In the genomic region with DNA sequence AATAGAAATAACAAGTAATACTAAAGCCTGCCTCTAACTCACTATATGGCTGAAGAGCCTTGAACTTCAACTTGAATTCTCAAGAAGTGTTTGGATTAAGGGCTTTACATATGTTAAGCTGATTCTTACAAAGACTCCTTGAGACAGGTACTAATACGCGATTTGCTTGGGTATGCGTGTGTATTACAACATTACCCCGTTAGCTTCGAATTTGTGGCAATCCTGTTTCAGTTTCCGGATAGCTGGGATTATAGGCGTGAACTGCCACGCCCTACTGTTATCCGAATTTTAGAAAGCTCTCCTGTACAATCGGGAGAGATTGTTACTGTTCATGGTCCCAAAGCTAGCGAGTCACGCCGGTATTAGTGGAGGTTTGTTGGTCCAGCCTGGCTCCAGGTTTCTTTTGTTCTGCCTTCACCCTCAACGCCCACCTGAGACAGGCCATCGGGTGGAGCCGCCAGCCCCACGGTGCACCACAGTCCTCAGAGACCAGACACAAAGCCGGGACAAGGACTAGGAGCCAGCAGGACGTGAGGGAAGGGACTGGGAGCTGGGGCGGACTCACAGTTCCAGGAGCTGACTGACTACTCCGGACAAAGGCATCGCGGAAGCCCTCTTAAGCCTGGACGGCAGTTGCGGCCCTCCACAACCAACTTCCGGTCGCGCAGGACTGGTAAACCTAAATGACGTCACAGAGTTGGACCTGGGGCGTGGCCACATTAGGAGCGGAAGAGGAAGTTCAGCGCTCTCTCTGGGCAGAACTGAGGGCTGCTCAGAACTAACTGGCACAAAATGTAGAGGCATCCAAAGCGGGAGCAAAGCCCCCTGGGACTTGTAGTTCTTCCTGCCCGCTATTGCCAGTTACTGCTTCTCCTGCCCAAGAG, we compare ENCODE assay signal across 8 mouse cellular contexts. TPM values are rescaled to one million over a fixed set of nuclear protein-coding genes. Genes with fewer than 3 reads are reported as not detected.
DNase-seq lines count a peak whose midpoint lies in the region; ATAC-seq and TF ChIP-seq lines count a peak whose summit lies in the region.

A gene (minus strand): TSS at position 672 of the 884 bp plus-strand sequence.

- H3K79me2 ChIP-seq in C2C12 (ENCODE audit: control insufficient read depth, insufficient read depth) (peaks cover 52% of the 10 kb centered on the region), myocyte (ENCODE audit: control insufficient read depth, insufficient read depth) (peaks cover 46% of the 10 kb centered on the region)
- H3K79me2 ChIP-seq in liver, adult 2 months (ENCODE audit: control insufficient read depth, insufficient read depth, low read length) = peaks cover 3% of the 10 kb centered on the region; the same call in 1 of the 2 replicates

- 1% methylated on average over 34 of the region's 34 CpGs for WGBS in heart, embryonic 11.5 days (ENCODE audit: insufficient replicate concordance)
- under 1% methylated on average over 34 of the region's 34 CpGs for WGBS in kidney, embryonic 16.5 days
- under 1% methylated on average over 34 of the region's 34 CpGs for WGBS in liver, adult 2 months

- TF ChIP-seq CTCF in C2C12 (IDR thresholded peaks at IDR 0.05; ENCODE audit: control insufficient read depth, insufficient read depth, insufficient read length) = no peak
- peak; percentile 8; the same call in 1 of the 2 replicates for TF ChIP-seq CTCF in brain, embryonic 14.5 days (IDR thresholded peaks at IDR 0.05; ENCODE audit: borderline replicate concordance, extremely low read depth, insufficient read depth, insufficient read length)
- TF ChIP-seq CTCF in liver, adult 2 months (IDR thresholded peaks at IDR 0.05; ENCODE audit: low read depth, low read length) = no peak

- TF ChIP-seq POLR2A in brain, embryonic 14.5 days (IDR thresholded peaks at IDR 0.05; ENCODE audit: borderline replicate concordance, extremely low read depth, insufficient read depth, insufficient read length, poor library complexity, severe bottlenecking) = peak; percentile 94; the same call in 1 of the 2 replicates
- peak; percentile 93 for TF ChIP-seq POLR2A in liver, adult 2 months (IDR thresholded peaks at IDR 0.05; ENCODE audit: extremely low read depth, insufficient read depth, low read length)
- TF ChIP-seq POLR2A in myocyte (IDR thresholded peaks at IDR 0.05; ENCODE audit: insufficient read length, low read depth) = peak; percentile 96

- H3K27me3 ChIP-seq in C2C12 (ENCODE audit: control insufficient read depth, insufficient read depth, insufficient read length) (no peaks in the 10 kb centered on the region), myocyte (ENCODE audit: control insufficient read depth, insufficient read depth, insufficient read length) (no peaks in the 10 kb centered on the region)
- H3K27me3 ChIP-seq in erythroblast, embryonic 14.5 days (ENCODE audit: control insufficient read depth) = no peaks in the 10 kb centered on the region
- no peaks in the 10 kb centered on the region for H3K27me3 ChIP-seq in heart, embryonic 11.5 days (ENCODE audit: control insufficient read depth, insufficient read depth, low read length)
- no peaks in the 10 kb centered on the region for H3K27me3 ChIP-seq in kidney, embryonic 16.5 days (ENCODE audit: insufficient read depth, low read length)
- no peaks in the 10 kb centered on the region for H3K27me3 ChIP-seq in liver, adult 2 months (ENCODE audit: control insufficient read depth, insufficient read depth, low read length)
- no peaks in the 10 kb centered on the region for H3K27me3 ChIP-seq in splenic B cell, adult 2 months (ENCODE audit: control insufficient read depth, insufficient read depth, low read length, poor library complexity, severe bottlenecking)

- H3K9ac ChIP-seq in heart, embryonic 11.5 days (ENCODE audit: low read depth, low read length) = peak within 1 kb of the TSS; percentile 89
- H3K9ac ChIP-seq in kidney, embryonic 16.5 days (replicated peaks; ENCODE audit: low read length) = peak within 1 kb of the TSS; percentile 98
- peak within 1 kb of the TSS; percentile 77 for H3K9ac ChIP-seq in liver, adult 2 months (ENCODE audit: low read depth, low read length)

- H3K27ac ChIP-seq in heart, embryonic 11.5 days (ENCODE audit: low read depth, low read length) = peak within 1 kb of the TSS; percentile 91
- peak within 1 kb of the TSS; percentile 97 for H3K27ac ChIP-seq in kidney, embryonic 16.5 days (ENCODE audit: low read length)
- peak within 1 kb of the TSS; percentile 85 for H3K27ac ChIP-seq in liver, adult 2 months (replicated peaks; ENCODE audit: insufficient read depth, low read depth, low read length)

- H3K4me2 ChIP-seq in heart, embryonic 11.5 days = peak within 1 kb of the TSS; percentile 73
- peak within 1 kb of the TSS; percentile 62 for H3K4me2 ChIP-seq in kidney, embryonic 16.5 days (replicated peaks; ENCODE audit: low read depth, low read length)
- peak within 1 kb of the TSS; percentile 94 for H3K4me2 ChIP-seq in myocyte (ENCODE audit: low read depth)

- H3K9me3 ChIP-seq in erythroblast, embryonic 14.5 days (ENCODE audit: control insufficient read depth, low read length) = peaks cover 7% of the 10 kb centered on the region; the same call in 1 of the 2 replicates
- no peaks in the 10 kb centered on the region for H3K9me3 ChIP-seq in heart, embryonic 11.5 days (replicated peaks; ENCODE audit: control insufficient read depth, low read length)
- no peaks in the 10 kb centered on the region; the same call in 1 of the 2 replicates for H3K9me3 ChIP-seq in kidney, embryonic 16.5 days (ENCODE audit: low read length)

- H3K4me1 ChIP-seq in erythroblast, embryonic 14.5 days (ENCODE audit: control insufficient read depth) = peaks cover 53% of the 10 kb centered on the region
- H3K4me1 ChIP-seq in heart, embryonic 11.5 days (ENCODE audit: control insufficient read depth, insufficient read depth, low read length) = peaks cover 5% of the 10 kb centered on the region
- peaks cover 17% of the 10 kb centered on the region for H3K4me1 ChIP-seq in kidney, embryonic 16.5 days (ENCODE audit: insufficient read depth, low read length)
- peaks cover 21% of the 10 kb centered on the region for H3K4me1 ChIP-seq in liver, adult 2 months (ENCODE audit: control insufficient read depth, insufficient read depth, low read length)

- ATAC-seq in heart, embryonic 11.5 days (replicated peaks; ENCODE audit: insufficient number of reproducible peaks, low FRiP score, low TSS enrichment) = peak; percentile 97
- peak; percentile 100 for ATAC-seq in kidney, embryonic 16.5 days (ENCODE audit: low FRiP score, low TSS enrichment)

- H3K36me3 ChIP-seq in C2C12 (ENCODE audit: control insufficient read depth, insufficient read depth) (peaks cover 14% of the 10 kb centered on the region), myocyte (ENCODE audit: control insufficient read depth, insufficient read depth) (peaks cover 13% of the 10 kb centered on the region)
- peaks cover under 1% of the 10 kb centered on the region; the same call in 1 of the 2 replicates for H3K36me3 ChIP-seq in erythroblast, embryonic 14.5 days (ENCODE audit: control insufficient read depth)
- H3K36me3 ChIP-seq in heart, embryonic 11.5 days (ENCODE audit: control insufficient read depth, insufficient read depth, low read length) = peaks cover 8% of the 10 kb centered on the region
- peaks cover 10% of the 10 kb centered on the region for H3K36me3 ChIP-seq in kidney, embryonic 16.5 days (ENCODE audit: insufficient read depth, low read length)
- peaks cover 7% of the 10 kb centered on the region; the same call in 1 of the 2 replicates for H3K36me3 ChIP-seq in liver, adult 2 months (ENCODE audit: control insufficient read depth, insufficient read depth, low read length)
- H3K36me3 ChIP-seq in splenic B cell, adult 2 months (ENCODE audit: control insufficient read depth, insufficient read depth, low read length, poor library complexity, severe bottlenecking) = no peaks in the 10 kb centered on the region

- H3K4me3 ChIP-seq in C2C12 (ENCODE audit: insufficient read depth, poor library complexity, severe bottlenecking) (peak within 1 kb of the TSS; percentile 85), myocyte (peak within 1 kb of the TSS; percentile 55)
- H3K4me3 ChIP-seq in erythroblast, embryonic 14.5 days (replicated peaks) = peak within 1 kb of the TSS; percentile 70
- peak within 1 kb of the TSS; percentile 70 for H3K4me3 ChIP-seq in heart, embryonic 11.5 days (ENCODE audit: low read depth, low read length)
- H3K4me3 ChIP-seq in kidney, embryonic 16.5 days (ENCODE audit: low read length) = peak within 1 kb of the TSS; percentile 88
- peak within 1 kb of the TSS; percentile 66 for H3K4me3 ChIP-seq in liver, adult 2 months (ENCODE audit: insufficient read depth, low read depth, low read length)

- peak; percentile 100 for DNase-seq in brain, embryonic 14.5 days (ENCODE audit: low read depth)
- peak; percentile 98 for DNase-seq in liver, adult 2 months (ENCODE audit: extremely low read depth, low read depth, low spot score)
- DNase-seq in splenic B cell, adult 2 months (ENCODE audit: low read depth, low spot score) = peak; percentile 98

- H3ac ChIP-seq in C2C12 (ENCODE audit: control insufficient read depth, insufficient read length, low read depth) (peak within 1 kb of the TSS; percentile 82), myocyte (ENCODE audit: control insufficient read depth, insufficient read length) (peak within 1 kb of the TSS; percentile 37)

- H3K79me3 ChIP-seq in C2C12 (ENCODE audit: low read depth) = peaks cover 44% of the 10 kb centered on the region

TF ChIP-seq in C2C12, 6 proteins besides CTCF, POLR2A, EP300 and RAD21 (continues in another document):
- peak; percentile 57 for TF ChIP-seq MAX (IDR thresholded peaks at IDR 0.05)
- TF ChIP-seq MYOD1 (IDR thresholded peaks at IDR 0.05; ENCODE audit: control insufficient read depth, insufficient read length, low read depth) = no peak
- TF ChIP-seq CEBPB (IDR thresholded peaks at IDR 0.05; ENCODE audit: low read depth) = no peak
- TF ChIP-seq FOSL1 (IDR thresholded peaks at IDR 0.05; ENCODE audit: insufficient read depth, low read length, poor library complexity, severe bottlenecking) = no peak
- TF ChIP-seq USF1 (IDR thresholded peaks at IDR 0.05; ENCODE audit: low read depth) = peak; percentile 15

TF ChIP-seq in myocyte, 11 proteins besides CTCF, POLR2A, EP300 and RAD21 (continues in another document):
- TF ChIP-seq TCF12 (IDR thresholded peaks at IDR 0.05; ENCODE audit: insufficient read depth, poor library complexity, severe bottlenecking) = no peak
- no peak for TF ChIP-seq REST (IDR thresholded peaks at IDR 0.05; ENCODE audit: insufficient read depth, insufficient read length)
- TF ChIP-seq SRF (IDR thresholded peaks at IDR 0.05; ENCODE audit: control insufficient read depth, insufficient read length, low read depth) = peak; percentile 68
- no peak for TF ChIP-seq E2F4 (IDR thresholded peaks at IDR 0.05; ENCODE audit: insufficient read depth)

RNA-seq across cellular contexts. Expression of the gene that starts here (rescaled TPM):
- 7.8 TPM for polyA plus RNA-seq in C2C12 (2012; fragmentation: generic; extraction: Trizol)
- 65.0 and 88.5 TPM in 2 replicates for polyA plus RNA-seq in brain, embryonic 14.5 days (2012; rRNA removed)
- 0.16 and 0.22 TPM in 2 replicates for polyA plus RNA-seq in erythroblast, embryonic 14.5 days (2012)
- 24.8 and 28.0 TPM in 2 replicates for polyA plus RNA-seq in heart, embryonic 11.5 days (2014; fragmentation: Nextera tagmentation; extraction: Ambion mirVana)
- polyA plus RNA-seq in kidney, embryonic 16.5 days (2015; fragmentation: Nextera tagmentation; extraction: Ambion mirVana) = 27.1 and 32.0 TPM in 2 replicates
- total RNA-seq in liver, adult 2 months (2014; rRNA removed) = 7.9 and 12.2 TPM in 2 replicates
- polyA plus RNA-seq in liver, adult 2 months (2012; rRNA removed) = 4.2 and 4.3 TPM in 2 replicates
- polyA plus RNA-seq in myocyte (2012; fragmentation: generic; extraction: Trizol) = 23.2 TPM

Comparison
In these comparisons a context has a peak if more than half of its experiments do, and no peak if none do; other contexts are left out.
1. Peak in every context shown above with its lines: DNase-seq, ATAC-seq, H3K4me3 ChIP-seq and H3K27ac ChIP-seq.